Mouse (Mus musculus): ENCODE measurements around the gene Usp47. TPM values are rescaled to one million over a fixed set of nuclear protein-coding genes. Genes with fewer than 3 reads are reported as not detected.

Gene Usp47
- total and polyA plus RNA-seq, 3 experiments = 37.3 to 122 (median 47.8) TPM

GRCm38 (mm10) chr7:111986906-111987305, 36.4 kb upstream of the Usp47 start:
- Histone ChIP-seq H3K27me3 (ENCODE audit: control insufficient read depth in 1 of 2, insufficient read depth in 2 of 2, low read length in 2 of 2) (no peaks in the 10 kb centered on the region), H3K4me1 (ENCODE audit: control insufficient read depth in 1 of 2, insufficient read depth in 2 of 2, low read length in 2 of 2) (no peaks in the 10 kb centered on the region), H3K9ac (ENCODE audit: control insufficient read depth, low read depth, low read length, poor library complexity, severe bottlenecking) (no peak overlapping the region), H3K4me3 (ENCODE audit: control insufficient read depth in 1 of 2, insufficient read depth in 1 of 2, low read depth in 2 of 2, low read length in 2 of 2) (no peak overlapping the region), H3K9me3 (replicated peaks; ENCODE audit: insufficient read depth, low read length) (no peaks in the 10 kb centered on the region), H3K36me3 (ENCODE audit: control insufficient read depth in 1 of 2, insufficient read depth in 2 of 2, low read length in 2 of 2) (no peaks in the 10 kb centered on the region), H3K27ac (ENCODE audit: control insufficient read depth, low read depth, low read length) (no peak overlapping the region), H3K79me2 (ENCODE audit: control insufficient read depth, insufficient read depth, low read length, poor library complexity) (no peaks in the 10 kb centered on the region)
- TF ChIP-seq CTCF (IDR thresholded peaks at IDR 0.05 in 2 of 3, conservative IDR thresholded peaks at IDR 0.05 in 1 of 3; ENCODE audit: control insufficient read depth in 1 of 3, insufficient read depth in 1 of 3, low read depth in 2 of 3, low read length in 3 of 3, poor library complexity in 1 of 3, severe bottlenecking in 1 of 3) (no peak), UBTF (IDR thresholded peaks at IDR 0.05; ENCODE audit: borderline replicate concordance, insufficient read depth, low read depth, low read length) (no peak), HCFC1 (IDR thresholded peaks at IDR 0.05; ENCODE audit: low read depth, low read length) (no peak), POLR2AphosphoS5 (IDR thresholded peaks at IDR 0.05; ENCODE audit: borderline replicate concordance, low read depth, low read length) (no peak), TBP (IDR thresholded peaks at IDR 0.05; ENCODE audit: low read depth, low read length) (no peak), RCOR1 (IDR thresholded peaks at IDR 0.05; ENCODE audit: low read depth, low read length) (no peak), USF1 (IDR thresholded peaks at IDR 0.05; ENCODE audit: low read depth, low read length) (no peak), ELF1 (IDR thresholded peaks at IDR 0.05; ENCODE audit: low read depth, low read length) (no peak), POLR2AphosphoS2 (IDR thresholded peaks at IDR 0.05; ENCODE audit: low read length) (no peak), ETS1 (IDR thresholded peaks at IDR 0.05; ENCODE audit: low read depth, low read length) (no peak), USF2 (IDR thresholded peaks at IDR 0.05; ENCODE audit: borderline replicate concordance in 1 of 2, insufficient read depth in 1 of 2, low read depth in 1 of 2, low read length in 2 of 2) (no peak), NELFE (IDR thresholded peaks at IDR 0.05; ENCODE audit: low read depth, low read length) (no peak), ZKSCAN1 (IDR thresholded peaks at IDR 0.05; ENCODE audit: low read depth, low read length) (no peak), EP300 (IDR thresholded peaks at IDR 0.05; ENCODE audit: low read depth in 1 of 2, low read length in 2 of 2) (no peak)
- DNase-seq (ENCODE audit: low read depth, low spot score) = no peak

- Histone ChIP-seq H3K9ac (ENCODE audit: control insufficient read depth, low read depth, low read length, poor library complexity, severe bottlenecking) (no peak overlapping the region), H3K27ac (ENCODE audit: control insufficient read depth, low read depth, low read length) (no peak overlapping the region), H3K9me3 (replicated peaks; ENCODE audit: insufficient read depth, low read length) (no peaks in the 10 kb centered on the region), H3K36me3 (ENCODE audit: control insufficient read depth in 1 of 2, insufficient read depth in 2 of 2, low read length in 2 of 2) (no peaks in the 10 kb centered on the region), H3K4me1 (ENCODE audit: control insufficient read depth in 1 of 2, insufficient read depth in 2 of 2, low read length in 2 of 2) (no peaks in the 10 kb centered on the region), H3K79me2 (ENCODE audit: control insufficient read depth, insufficient read depth, low read length, poor library complexity) (no peaks in the 10 kb centered on the region), H3K27me3 (ENCODE audit: control insufficient read depth in 1 of 2, insufficient read depth in 2 of 2, low read length in 2 of 2) (no peaks in the 10 kb centered on the region; a peak in 1 of 4 replicates), H3K4me3 (ENCODE audit: control insufficient read depth in 1 of 2, insufficient read depth in 1 of 2, low read depth in 2 of 2, low read length in 2 of 2) (no peak overlapping the region)
- TF ChIP-seq USF2 (IDR thresholded peaks at IDR 0.05; ENCODE audit: borderline replicate concordance in 1 of 2, insufficient read depth in 1 of 2, low read depth in 1 of 2, low read length in 2 of 2) (no peak), BHLHE40 (IDR thresholded peaks at IDR 0.05; ENCODE audit: borderline replicate concordance, low read depth, low read length) (no peak), MAFK (IDR thresholded peaks at IDR 0.05; ENCODE audit: borderline replicate concordance, low read depth, low read length) (no peak), TCF12 (IDR thresholded peaks at IDR 0.05; ENCODE audit: low read depth, low read length) (no peak), TBP (IDR thresholded peaks at IDR 0.05; ENCODE audit: low read depth, low read length) (no peak), MAX (IDR thresholded peaks at IDR 0.05; ENCODE audit: low read length) (no peak), NELFE (IDR thresholded peaks at IDR 0.05; ENCODE audit: low read depth, low read length) (no peak), KAT2A (conservative IDR thresholded peaks at IDR 0.05; ENCODE audit: low read depth, low read length) (no peak), GATA1 (IDR thresholded peaks at IDR 0.05; ENCODE audit: low read depth, low read length) (no peak), E2F4 (IDR thresholded peaks at IDR 0.05; ENCODE audit: borderline replicate concordance, low read depth, low read length) (no peak)
- no peak for DNase-seq (ENCODE audit: low read depth, low spot score)
Observed at GRCm38 (mm10) chr7:111997441-111997840, 25.9 kb upstream of the Usp47 start.

Measured in MEL (cell line).